Mouse (Mus musculus): ENCODE data around the gene Smim13.
"Not testable (repeated sequence)": the region's sequence is repeated elsewhere in the genome, so short reads cannot be mapped to it uniquely, and the experiment has no call there.

Smim13 gene

DNA sequence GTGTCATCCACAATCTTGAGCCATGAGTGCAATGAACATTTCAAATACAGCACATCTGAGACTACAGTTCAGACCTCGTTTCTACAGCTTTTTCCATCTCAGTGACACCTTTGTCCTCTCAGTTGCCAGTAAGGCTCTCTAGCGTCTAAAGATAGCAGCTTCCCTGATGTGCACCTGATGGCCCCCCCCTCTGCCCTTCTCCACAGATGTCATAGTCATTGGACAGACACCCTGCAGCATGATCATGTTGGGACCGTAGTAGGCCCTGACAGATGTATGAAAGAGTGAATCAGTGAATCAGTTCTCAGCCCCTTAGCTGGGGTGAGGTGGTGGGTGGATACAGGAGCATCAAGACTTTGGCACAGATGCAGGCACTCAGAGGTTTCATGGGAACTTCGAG is 8.2 kb downstream of the Smim13 start:
- CTCF ChIA-PET, result interaction anchor here in 1 of 4 experiments (0.6 kb wide), 1 partner anchor 436 kb away, joined by 4 read pairs; no protein-coding TSS in a partner anchor
- POLR2A ChIA-PET, result interaction anchor here in 1 of 4 experiments (0.7 kb wide), 1 partner anchor 13 kb away, joined by 3 read pairs; no protein-coding TSS in a partner anchor

DNA sequence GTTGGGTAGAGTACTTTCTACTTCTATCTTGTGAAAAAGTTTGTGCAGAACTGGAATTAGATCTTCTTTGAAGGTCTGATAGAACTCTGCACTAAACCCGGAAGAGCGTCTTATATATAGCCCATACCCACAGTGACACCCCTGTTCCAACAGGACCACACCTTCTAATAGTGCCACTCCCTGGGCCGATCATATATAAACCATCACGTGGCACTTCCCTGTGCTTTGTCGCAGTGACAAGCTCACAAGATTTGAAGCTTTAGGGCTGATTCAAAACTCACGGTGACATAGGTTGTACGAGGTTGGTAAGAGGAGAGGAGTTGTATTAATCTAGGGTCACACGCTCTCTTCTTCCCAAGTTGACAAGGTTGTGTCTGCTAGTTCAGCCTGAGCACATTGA is 12.0 kb downstream of the Smim13 start:
- CTCF ChIA-PET, result interaction anchor here in 1 of 4 experiments (0.6 kb wide), 1 partner anchor 128 kb away, joined by 3 read pairs; no protein-coding TSS in a partner anchor
- POLR2A ChIA-PET, result not testable (repeated sequence)

DNA sequence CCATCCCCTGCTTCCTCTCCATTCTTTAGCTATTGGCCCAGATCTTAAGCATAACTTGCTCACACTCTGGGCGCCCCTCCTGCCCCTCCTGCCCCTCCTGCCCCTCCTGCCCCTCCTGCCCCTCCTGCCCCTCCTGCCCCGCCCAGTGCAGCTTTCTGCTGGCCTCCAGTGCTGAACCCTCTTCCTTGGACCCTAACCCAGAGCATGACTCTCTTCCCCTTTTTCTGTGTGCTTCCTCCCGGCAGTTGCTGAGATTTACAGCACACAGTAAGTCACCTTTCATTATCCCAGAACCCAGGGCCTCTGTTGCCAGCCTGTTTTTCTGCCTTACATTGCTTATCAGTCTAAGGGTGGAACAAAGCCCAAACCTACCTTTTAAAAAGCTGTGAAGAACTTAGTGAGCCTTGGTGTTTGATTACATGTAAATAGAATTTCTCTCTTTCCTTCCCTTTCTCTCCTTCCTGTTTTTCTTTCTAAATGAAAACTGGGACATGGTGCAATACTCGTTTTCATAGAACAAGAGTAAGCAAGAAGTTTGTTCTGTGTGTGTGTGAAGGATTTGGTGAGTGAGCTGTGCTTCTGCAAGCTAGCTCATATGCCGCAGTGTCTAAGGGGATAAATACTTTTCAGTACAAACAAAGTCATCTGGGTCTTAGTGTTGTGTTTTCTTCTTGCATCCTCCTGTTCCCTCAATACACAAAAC is 13.8 kb downstream of the Smim13 start:
- CTCF ChIA-PET, result interaction anchor here in 2 of 4 experiments (0.8 to 1.7 kb wide), 2 partner anchors 14 to 420 kb away, joined by 3 to 4 read pairs; partner anchors contain the start of gene Smim13 (in 1 of the 2)

DNA sequence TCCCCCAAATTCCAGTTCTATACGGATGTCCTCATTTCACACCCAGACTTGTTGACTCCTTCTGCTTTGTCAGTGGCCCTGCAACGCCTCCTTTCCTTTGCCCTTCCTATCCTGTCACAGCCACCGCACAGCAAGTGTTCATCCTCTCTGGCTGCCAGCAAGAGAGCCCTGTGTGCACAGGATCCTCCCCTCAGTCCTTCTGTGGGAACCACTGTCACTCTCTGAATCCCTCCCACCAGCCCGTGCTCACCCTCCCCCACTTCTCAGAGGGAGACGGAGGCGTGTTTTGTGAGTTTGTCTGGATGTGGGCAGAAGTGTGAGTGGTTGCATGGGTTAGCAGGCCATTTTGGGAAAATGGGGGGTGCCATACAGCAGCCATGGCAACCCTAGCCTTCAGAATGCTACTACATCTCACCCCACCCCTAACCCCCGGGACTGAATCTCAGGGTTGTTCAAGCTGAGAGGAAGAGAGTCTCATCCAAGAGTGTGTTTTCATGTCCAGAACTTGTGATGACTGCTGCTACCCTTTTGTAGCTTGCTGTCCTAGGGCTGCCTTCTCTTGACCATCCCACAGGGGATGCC is 18.3 kb downstream of the Smim13 start:
- ChIA-PET POLR2A (no interaction called here), CTCF (interaction anchor here in 2 of 4 experiments (0.6 kb wide), 2 partner anchors 9 to 61 kb away, joined by 5 to 7 read pairs; no protein-coding TSS in a partner anchor)

More for the DNA sequence above, 13.8 kb downstream of the Smim13 start:
- POLR2A ChIA-PET, result interaction anchor here in 2 of 4 experiments (0.6 to 0.7 kb wide), 3 partner anchors 23 to 178 kb away, joined by 3 to 5 read pairs (median 3); no protein-coding TSS in a partner anchor

DNA sequence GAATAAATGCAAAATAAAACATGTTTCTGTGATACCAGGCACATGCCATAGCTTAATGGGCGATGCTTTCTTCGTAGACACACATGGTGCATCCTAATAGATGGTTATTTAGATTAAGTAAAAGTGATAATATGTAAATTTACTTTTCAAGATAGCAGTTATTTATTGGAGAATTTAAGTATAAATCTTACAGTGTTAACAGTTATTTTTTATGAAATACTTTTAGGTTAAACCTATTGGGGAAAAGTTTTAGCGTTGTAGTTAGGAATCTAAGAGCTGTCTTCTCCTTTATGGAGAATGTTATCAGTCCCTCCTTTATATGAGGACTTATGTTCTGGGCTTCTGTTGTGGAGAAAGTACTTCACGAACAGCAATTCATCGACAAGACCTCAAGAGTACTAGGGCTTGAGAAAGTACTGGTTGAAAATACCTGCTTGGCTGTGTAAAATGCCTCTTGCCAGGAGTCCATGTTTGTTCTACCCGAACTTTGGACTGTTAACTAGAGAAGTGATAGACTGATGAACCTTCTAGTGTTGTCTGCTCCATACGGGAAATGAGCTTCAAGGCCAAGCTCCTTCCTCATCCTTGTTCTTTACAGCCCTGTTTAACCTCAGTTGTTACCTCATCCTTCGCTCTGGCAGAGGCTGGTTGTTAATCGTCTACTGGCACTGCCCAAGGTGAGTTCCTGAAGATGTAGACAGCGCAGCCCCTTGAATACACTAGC is 24.4 kb downstream of the Smim13 start, which contains the start of gene Gm17364:
Gene Gm17364, minus strand, starts transcription at position 51 of the 724 bp plus-strand sequence.
- ChIA-PET CTCF (no interaction called here), POLR2A (no interaction called here)

DNA sequence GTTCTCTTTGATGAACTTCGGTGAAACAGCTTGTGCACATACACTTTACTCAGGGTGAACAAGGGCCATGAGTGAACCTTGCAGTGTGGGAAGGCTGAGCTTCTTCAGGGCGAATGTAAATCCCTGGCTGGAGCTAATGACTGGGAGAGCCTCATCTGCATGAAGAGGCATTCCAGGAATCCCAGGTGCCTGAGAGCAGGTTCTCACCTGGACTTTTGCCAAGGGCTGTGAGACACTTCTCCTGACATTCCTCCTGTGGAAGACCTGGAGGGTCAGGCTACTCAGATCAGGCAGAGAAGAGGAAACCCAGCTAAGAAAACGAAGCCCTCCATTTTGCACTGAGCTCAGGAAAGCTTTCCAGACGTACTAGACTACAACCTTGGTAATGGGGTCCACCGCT is 31.1 kb downstream of the Smim13 start:
- ChIA-PET CTCF (interaction anchor here (0.7 to 1.3 kb wide), 6 partner anchors 20 to 354 kb away, joined by 3 to 5 read pairs (median 3); no protein-coding TSS in a partner anchor), POLR2A (interaction anchor here in 1 of 4 experiments (1.2 kb wide), 1 partner anchor 13 kb away, joined by 4 read pairs; no protein-coding TSS in a partner anchor)

DNA sequence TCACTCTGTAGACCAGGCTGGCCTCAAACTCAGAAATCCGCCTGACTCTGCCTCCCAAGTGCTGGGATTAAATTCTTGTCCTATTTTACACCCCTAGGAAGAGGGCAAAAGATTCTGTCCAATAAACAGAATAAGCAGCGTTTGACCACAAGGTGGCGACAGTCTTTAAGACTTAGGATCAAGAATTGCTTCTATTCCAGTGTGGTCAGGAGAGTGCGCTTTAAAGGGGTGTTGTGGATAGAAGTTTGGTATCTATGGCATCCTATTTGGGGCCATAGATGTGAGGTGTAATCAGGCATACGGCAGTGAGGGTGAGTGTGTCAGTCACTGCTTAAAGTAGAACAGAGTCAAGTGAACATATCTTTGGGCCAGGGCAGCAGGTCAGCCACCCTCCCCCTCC is 33.6 kb downstream of the Smim13 start:
- ChIA-PET CTCF (interaction anchor here in 3 of 4 experiments (0.6 to 1.0 kb wide), 3 partner anchors 46 to 499 kb away, joined by 3 to 4 read pairs (median 3); no protein-coding TSS in a partner anchor), POLR2A (no interaction called here)

DNA sequence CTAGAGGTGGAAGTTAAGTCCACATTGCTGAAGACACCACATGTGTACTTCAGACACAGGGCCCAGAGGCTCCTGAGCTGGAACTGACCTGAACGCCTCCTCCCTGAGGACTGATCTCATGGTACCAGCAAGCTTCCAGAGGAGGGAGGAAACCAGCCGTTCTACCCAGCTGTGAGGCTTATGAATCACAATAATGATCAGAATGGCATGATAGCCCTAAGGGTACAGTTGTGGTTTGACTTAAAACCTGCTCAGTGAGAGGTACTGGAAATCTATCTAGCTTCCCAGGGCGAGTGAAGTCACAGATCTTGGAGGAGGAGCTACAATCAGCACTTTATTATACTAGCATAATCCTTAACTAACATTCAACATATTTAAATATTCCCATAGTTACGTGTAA is 35.8 kb downstream of the Smim13 start:
- POLR2A ChIA-PET, result interaction anchor here in 1 of 4 experiments (0.5 kb wide), 1 partner anchor 625 kb away, joined by 3 read pairs; no protein-coding TSS in a partner anchor
- CTCF ChIA-PET, result interaction anchor here in 2 of 4 experiments (0.5 to 1.5 kb wide), 5 partner anchors 17 to 297 kb away, joined by 3 to 6 read pairs (median 4); no protein-coding TSS in a partner anchor

DNA sequence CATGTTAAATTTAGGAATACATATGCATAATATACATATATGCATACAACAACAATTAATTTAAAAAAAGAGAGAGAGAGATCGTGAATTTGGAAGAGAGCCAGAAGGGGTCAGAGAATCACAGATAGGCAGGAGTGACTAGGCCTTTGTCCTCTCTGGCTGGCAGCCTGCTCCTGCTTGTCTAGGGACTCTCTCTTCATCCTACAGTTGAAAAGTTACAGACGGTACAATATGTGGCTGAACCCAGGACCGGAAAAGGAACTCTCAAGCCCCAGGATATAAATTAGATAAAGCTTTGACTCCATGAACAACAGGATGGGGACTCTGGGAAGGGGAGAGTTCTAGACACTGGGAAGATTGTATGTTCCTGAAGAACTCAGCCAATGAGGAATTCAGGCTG is 36.6 kb downstream of the Smim13 start:
- CTCF ChIA-PET, result interaction anchor here in 2 of 4 experiments (1.3 to 1.5 kb wide), 2 partner anchors 16 kb away, joined by 4 to 6 read pairs; no protein-coding TSS in a partner anchor
- POLR2A ChIA-PET, result no interaction called here

DNA sequence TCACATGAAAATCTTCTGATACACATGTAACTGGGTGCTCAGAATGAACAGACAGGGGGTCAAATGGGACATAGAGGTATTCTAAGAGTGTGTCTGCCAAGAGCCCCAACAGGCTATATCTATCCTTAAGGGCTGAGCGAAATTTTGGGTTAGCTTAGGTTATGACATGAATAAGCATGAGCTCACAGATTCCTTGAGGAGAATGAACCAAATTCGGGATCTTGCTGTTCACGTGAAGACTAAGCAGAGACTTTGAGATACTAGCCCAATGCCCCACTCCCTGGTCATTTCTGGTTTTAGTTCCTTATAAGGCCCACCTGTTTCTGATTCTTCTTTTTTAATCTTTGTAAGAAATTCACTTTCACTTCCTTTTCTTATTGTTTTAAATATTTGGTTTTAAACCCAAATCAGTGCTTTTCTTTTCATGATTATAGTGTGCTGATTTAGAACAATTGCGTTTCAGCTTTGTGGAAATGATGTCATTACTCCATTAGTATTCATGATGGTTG is 41.9 kb downstream of the Smim13 start:
- ChIA-PET CTCF (interaction anchor here in 3 of 4 experiments (1.2 to 1.9 kb wide), 3 partner anchors 11 kb away, joined by 4 to 6 read pairs (median 5); no protein-coding TSS in a partner anchor), POLR2A (interaction anchor here in 1 of 4 experiments (0.6 kb wide), 1 partner anchor 12 kb away, joined by 3 read pairs; no protein-coding TSS in a partner anchor)

DNA sequence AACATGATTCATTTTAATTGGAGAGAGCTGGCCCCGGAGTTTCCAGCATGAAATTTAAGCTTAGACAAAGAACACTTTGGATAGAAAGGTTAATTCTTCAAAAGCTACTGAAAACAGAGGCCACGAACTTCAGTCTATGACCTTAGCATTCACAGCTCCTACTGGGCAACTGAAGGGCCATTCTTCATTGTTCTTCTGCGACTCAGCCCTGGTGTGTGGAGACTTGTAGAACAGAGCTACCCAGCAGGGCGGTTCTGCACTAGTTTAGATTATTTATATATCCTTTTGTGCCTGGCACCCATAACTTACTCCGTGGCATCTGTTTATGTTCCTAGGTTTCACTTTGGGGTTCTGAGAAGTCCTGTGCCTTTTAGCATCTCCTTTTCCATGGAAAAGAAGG is 44.0 kb downstream of the Smim13 start:
- CTCF ChIA-PET, result interaction anchor here in 2 of 4 experiments (1.4 to 1.6 kb wide), 2 partner anchors 9 kb away, joined by 5 to 6 read pairs; no protein-coding TSS in a partner anchor
- POLR2A ChIA-PET, result interaction anchor here in 1 of 4 experiments (0.8 kb wide), 1 partner anchor 12 kb away, joined by 4 read pairs; no protein-coding TSS in a partner anchor

DNA sequence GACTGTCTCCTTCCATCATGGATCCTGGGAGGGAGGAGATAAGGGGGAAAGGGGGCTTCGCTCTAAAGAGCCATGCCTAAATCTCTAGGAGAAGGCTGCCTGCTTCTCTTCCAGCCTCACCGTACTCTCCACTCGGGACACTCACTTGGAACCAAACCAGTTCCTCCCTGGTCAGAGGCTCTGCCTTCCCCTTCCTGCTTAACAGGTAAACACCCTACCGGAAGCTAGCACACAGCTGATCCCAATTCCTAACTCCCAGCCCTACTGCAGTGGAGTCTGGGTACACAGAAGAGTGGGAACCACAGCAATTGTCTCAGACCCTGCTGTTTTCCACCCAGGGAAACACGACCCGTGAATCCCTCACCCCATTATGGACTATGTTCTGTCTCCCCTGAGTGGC is 46.2 kb downstream of the Smim13 start:
- CTCF ChIA-PET, result interaction anchor here in 3 of 4 experiments (0.6 kb wide), 3 partner anchors 257 to 341 kb away, joined by 4 to 6 read pairs (median 4); no protein-coding TSS in a partner anchor
- POLR2A ChIA-PET, result interaction anchor here in 1 of 4 experiments (0.7 kb wide), 1 partner anchor 46 kb away, joined by 3 read pairs; no protein-coding TSS in a partner anchor

DNA sequence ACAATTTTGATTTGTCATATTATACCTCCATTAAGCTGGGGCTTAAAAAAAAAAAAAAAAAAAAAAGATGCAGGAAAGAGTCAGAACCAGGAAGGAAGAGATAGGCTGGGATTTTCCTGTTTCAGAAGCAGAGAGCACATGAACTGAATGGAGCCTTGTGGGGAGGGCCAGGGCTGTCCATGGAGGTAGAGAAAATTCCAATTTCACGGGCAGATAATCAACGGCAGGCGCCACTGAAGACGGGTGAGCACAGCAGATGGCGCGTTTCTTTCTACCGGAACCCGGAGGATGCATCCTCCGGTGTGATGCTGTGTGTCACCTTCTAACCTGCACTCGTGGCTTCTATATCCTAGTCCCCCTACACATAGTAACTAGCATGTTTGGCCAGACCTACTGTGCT is 46.8 kb downstream of the Smim13 start:
- CTCF ChIA-PET, result interaction anchor here in 3 of 4 experiments (0.6 kb wide), 3 partner anchors 257 to 341 kb away, joined by 4 to 6 read pairs (median 4); no protein-coding TSS in a partner anchor
- POLR2A ChIA-PET, result interaction anchor here in 1 of 4 experiments (0.5 kb wide), 1 partner anchor 15 kb away, joined by 3 read pairs; no protein-coding TSS in a partner anchor

DNA sequence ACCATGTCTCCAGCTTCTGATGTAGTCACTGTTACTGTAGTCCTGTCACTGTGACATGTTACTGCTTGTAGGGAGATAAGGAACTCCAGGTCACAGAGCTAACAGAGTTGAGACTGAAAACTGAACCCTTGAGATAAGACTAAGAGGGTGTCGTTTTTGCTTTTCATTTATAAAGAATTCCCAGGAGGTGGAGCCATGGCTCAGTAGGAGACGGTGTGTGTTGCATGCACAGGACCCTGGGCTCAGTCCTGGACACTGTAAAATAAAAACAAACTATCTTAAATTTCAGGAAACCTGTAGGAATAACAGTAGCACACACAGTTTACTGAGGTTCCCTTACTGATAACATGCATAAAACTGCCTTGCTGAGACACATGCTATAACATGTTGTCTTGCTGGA is 48.9 kb downstream of the Smim13 start:
- CTCF ChIA-PET, result interaction anchor here in 1 of 4 experiments (0.6 kb wide), 1 partner anchor 1516 kb away, joined by 3 read pairs; no protein-coding TSS in a partner anchor

DNA sequence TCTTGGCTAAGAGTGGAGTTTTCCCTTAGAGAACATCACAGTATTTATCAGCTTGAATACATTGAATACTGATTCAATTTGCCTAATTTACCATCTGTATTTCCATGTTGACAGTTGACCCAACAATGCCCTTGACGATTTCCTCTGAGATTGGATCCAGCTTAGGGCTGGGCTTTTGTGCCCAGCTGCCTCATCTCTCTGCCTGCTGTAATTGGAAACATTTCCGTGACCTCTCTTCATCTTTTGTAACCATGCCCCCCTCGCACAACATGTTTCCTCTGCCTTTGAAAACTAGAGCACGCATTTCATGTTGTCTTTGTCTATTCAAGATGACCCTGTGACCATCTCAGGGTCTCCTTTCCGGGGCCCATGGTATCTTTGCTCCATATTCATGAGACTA is 49.4 kb downstream of the Smim13 start:
- CTCF ChIA-PET, result no interaction called here
- POLR2A ChIA-PET, result no interaction called here

More for the DNA sequence above, 48.9 kb downstream of the Smim13 start:
- POLR2A ChIA-PET, result no interaction called here

DNA sequence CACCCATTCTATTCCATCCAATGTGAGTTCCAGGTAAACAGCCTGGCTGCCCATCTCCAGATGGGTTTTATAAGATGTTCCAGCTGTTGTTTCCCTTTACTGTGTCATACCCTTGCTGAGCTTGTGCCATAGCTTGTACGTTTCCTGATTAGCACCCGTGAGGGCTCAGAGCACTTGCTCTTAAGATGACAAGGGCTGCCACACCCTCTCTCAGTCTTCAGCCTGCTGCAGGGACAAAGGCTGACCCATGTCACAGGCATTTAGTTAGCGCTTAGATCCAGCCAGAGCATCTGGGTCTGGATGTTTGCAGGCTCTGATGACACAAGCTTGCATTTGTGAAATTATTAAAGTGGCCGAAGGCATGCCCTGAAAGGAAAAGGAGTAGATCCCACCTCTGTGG is 50.4 kb downstream of the Smim13 start:
- ChIA-PET CTCF (no interaction called here), POLR2A (no interaction called here)

DNA sequence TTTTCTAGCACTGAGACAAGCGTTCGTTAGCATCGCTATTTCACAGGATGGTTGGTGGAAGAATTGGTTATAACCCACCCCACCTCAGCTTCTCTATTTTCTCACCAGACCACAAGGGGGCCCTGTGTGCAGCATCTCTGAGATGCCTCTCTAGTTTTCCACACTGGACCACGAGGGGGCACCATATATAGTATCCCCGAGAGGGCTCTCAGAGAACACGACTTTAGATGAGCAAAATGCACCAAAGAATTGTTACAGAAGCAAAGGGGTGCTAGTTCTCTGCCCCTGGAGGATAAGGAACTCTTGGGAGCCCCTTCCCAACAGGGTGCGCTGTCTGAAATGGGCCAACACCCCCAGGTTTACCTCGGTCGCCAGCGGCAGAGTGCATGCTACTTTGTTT is 53.1 kb downstream of the Smim13 start:
- POLR2A ChIA-PET, result interaction anchor here (0.6 to 1.7 kb wide), 7 partner anchors 9 to 268 kb away, joined by 3 read pairs; no protein-coding TSS in a partner anchor

DNA sequence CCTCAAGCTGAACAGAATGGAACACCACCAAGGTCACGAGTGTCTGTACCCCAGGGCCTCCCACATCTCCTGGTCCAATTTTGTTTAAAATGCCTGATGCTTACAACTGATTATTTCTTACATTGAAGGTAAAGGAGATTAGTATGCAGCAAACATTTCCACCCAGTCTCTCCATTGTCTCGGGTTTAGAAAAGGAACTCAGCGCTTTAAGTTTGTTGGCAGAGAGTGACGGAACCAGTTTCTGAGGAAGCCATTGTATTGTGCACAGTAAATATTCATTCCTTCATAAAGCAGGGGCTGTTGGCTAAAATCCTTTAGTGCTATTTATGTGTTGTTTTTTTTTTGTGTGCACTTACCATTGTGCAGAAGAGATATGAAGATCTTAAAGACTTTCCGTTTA is 71.1 kb downstream of the Smim13 start:
- CTCF ChIA-PET, result interaction anchor here in 1 of 4 experiments (0.6 to 0.7 kb wide), 2 partner anchors 285 to 998 kb away, joined by 3 to 4 read pairs; no protein-coding TSS in a partner anchor
- POLR2A ChIA-PET, result no interaction called here

More for the DNA sequence above, 53.1 kb downstream of the Smim13 start:
- CTCF ChIA-PET, result interaction anchor here (0.5 to 2.0 kb wide), 84 partner anchors 9 to 1153 kb away, joined by 3 to 17 read pairs (median 4); partner anchors contain the start of genes Smim13 (in 1 of the 4) and Tmem170b (in 1 of the 4)
